Mouse (Mus musculus) adrenal gland, postnatal 10 days (tissue): ENCODE data around the gene Ankzf1. TPM values are rescaled to one million over a fixed set of nuclear protein-coding genes. Genes with fewer than 3 reads are reported as not detected.

Experiments
- microRNA-seq: library from miRNA; unstranded; fragments of <30 nt; microRNA quantifications from one replicate; pipeline ENCODE4 v1.2.0, GENCODE M21; 2021
- total RNA-seq, 2 experiments: library from RNA; stranded (reverse); gene quantifications; 2 replicates each; pipeline ENCODE4 v1.2.3; 2021

Ankzf1 gene
- total RNA-seq, 2 experiments from 2014 or later: 14.0 to 20.8 TPM

Small RNAs within 50 kb of the gene (microRNA-seq; reads per million reads assigned to microRNA genes)
- not detected for gene Gm27943

Other genes with a start within 250 kb of the Ankzf1 start
- under 1 TPM; 0.18 to 0.48 TPM for gene Ihh, start 240.5 kb upstream of the Ankzf1 start, total RNA-seq
- gene Nhej1, start 67.0 kb upstream of the Ankzf1 start, total RNA-seq: 1 to 10 TPM; 3.0 to 5.5 TPM
- under 1 TPM; 0.36 to 0.45 TPM for gene Slc23a3, start 58.3 kb upstream of the Ankzf1 start, total RNA-seq
- gene Cnppd1, start 49.4 kb upstream of the Ankzf1 start, total RNA-seq: 10 to 100 TPM; 41.0 to 46.4 TPM
- 10 to 100 TPM; 72.8 TPM for gene Retreg2, start 49.4 kb upstream of the Ankzf1 start, total RNA-seq
- 10 to 100 TPM; 27.5 to 29.4 TPM for gene Zfand2b, start 23.5 kb upstream of the Ankzf1 start, total RNA-seq
- gene Abcb6, start 11.8 kb upstream of the Ankzf1 start, total RNA-seq: 10 to 100 TPM; 46.7 to 55.3 TPM
- gene Atg9a, start within 50 bp of the Ankzf1 start, total RNA-seq: 10 to 100 TPM; 35.4 to 39.1 TPM
- 10 to 100 TPM; 18.3 to 26.6 TPM for gene Glb1l, start 18.7 kb downstream of the Ankzf1 start, total RNA-seq
- gene Stk16, start 18.7 kb downstream of the Ankzf1 start, total RNA-seq: 100 to 1,000 TPM in 1 of 2 experiments, 10 to 100 TPM in 1; 91.9 to 101 TPM
- 100 to 1,000 TPM in 1 of 2 experiments, 10 to 100 TPM in 1; 47.1 to 104 TPM for gene Tuba4a, start 27.7 kb downstream of the Ankzf1 start, total RNA-seq
- gene A630095N17Rik, start 40.0 kb downstream of the Ankzf1 start, total RNA-seq: not detected
- gene Dnajb2, start 44.3 kb downstream of the Ankzf1 start, total RNA-seq: 10 to 100 TPM; 40.5 to 45.1 TPM
- 10 to 100 TPM; 47.9 to 50.3 TPM for gene Ptprn, start 72.4 kb downstream of the Ankzf1 start, total RNA-seq
- 100 to 1,000 TPM; 103 to 109 TPM for gene Resp18, start 86.3 kb downstream of the Ankzf1 start, total RNA-seq
- gene Dnpep, start 125.8 kb downstream of the Ankzf1 start, total RNA-seq: 100 to 1,000 TPM; 103 to 106 TPM
- 100 to 1,000 TPM in 1 of 2 experiments, 10 to 100 TPM in 1; 62.7 to 208 TPM for gene Des, start 168.2 kb downstream of the Ankzf1 start, total RNA-seq
- gene Speg, start 183.1 kb downstream of the Ankzf1 start, total RNA-seq: 10 to 100 TPM; 12.8 to 30.6 TPM
- 10 to 100 TPM; 58.6 to 61.8 TPM for gene Gmppa, start 243.8 kb downstream of the Ankzf1 start, total RNA-seq